Mouse (Mus musculus) layer of hippocampus, postnatal 10 days (tissue): ENCODE results near the gene Sik3. TPM values are rescaled to one million over a fixed set of nuclear protein-coding genes. Genes with fewer than 3 reads are reported as not detected.
"Not testable (repeated sequence)": the region's sequence is repeated elsewhere in the genome, so short reads cannot be mapped to it uniquely, and the experiment has no call there.

Source experiments
- DNase-seq, 2 experiments: peaks; one replicate each; pipeline ENCODE4 v3.0.0; 2021; ENCODE audit warnings: low spot score in 2 of 2
- total RNA-seq, 2 experiments: library from RNA; stranded (reverse); gene quantifications; 2 replicates each; pipeline ENCODE4 v1.2.3; 2021

Gene Sik3
- total RNA-seq, 2 experiments from 2014 or later = 83.8 to 85.0 TPM

DNA sequence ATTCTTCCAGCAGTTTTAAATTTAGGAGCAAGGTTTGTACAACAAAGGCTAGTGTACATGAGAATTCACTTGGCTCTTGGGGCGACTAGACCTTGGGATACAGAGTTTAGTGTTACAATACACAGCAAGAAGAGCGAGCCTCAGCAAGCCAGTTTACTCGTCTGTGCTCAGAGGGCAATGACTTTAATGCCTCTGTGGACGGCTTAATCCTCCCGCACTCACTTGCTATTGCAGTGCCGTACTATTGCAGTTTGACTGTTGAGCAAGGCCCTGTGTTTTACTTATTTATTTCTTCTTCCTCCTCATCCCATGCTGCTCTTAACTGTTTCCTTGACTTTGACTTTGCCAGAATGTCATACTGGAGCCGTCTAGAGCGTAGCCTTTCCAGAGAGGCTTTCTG is 37.6 kb downstream of the Sik3 start:
- DNase-seq = no peak

DNA sequence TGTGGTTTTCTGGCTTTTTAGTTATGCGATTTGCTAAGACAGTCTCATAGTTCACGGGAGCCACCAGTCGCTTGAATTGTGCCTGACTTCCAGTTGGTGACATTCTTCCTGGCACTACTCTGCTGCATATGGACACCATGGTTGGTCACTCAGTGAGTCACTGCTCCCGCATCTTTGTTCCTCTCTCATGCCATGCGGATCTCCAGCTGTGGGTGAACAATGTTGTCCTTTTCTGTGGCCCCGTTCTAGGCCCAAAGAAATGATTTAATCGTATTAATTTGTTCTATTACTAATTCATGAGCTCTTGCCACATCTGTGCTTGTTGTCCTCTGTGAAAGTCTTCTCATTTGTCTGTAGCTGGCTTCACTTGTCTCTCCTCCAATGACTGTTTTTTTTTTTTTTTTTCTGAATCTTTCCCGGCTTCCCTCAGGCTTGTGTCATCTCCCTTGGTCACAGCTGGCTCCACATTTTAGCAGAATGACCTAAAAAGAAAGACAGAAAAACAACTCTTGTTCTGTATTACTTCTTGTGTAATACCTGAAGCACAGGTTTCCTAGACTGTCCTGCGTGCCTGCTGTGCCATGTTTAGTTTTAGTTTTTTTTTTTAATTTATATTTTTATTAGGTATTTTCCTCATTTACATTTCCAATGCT is 40.5 kb downstream of the Sik3 start:
- no peak for DNase-seq

DNA sequence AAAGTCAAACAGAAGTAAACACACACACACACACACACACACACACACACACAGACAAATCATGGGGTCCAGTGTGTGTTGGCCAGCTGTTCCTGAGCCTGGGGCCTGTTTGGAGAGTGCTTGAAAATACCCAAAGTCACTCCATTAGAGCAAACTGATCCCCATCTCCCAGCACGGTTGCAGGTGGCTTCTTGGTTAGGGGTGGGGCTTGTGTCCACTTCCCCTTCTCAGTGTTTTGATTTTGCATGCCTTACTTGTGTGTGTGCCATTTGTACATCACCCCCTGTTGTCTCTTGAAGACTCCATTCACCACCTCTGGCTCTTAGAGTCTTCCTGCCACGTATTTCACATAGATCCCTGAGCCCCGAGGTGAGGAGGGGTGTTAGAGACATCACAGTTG is 45.4 kb downstream of the Sik3 start:
- no peak for DNase-seq

DNA sequence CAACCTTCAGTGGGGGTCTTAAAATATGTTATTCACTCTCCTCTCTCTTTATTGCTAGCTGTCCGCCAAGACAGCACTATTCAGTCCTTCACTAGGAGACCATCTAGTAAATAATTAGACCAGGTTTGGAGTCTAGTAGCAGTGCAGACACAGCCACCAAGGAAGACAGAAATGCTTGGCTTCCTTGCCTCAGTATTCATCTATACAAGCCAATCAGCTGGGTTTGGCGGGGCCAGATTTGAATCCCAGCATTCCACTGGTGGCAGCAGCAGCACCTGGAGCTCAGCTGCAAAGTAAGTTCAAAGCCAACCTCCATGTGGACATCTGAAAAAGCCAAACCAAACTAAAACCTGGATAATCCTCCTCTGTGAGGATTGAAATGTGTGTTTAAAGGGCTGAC is 47.6 kb downstream of the Sik3 start:
- no peak for DNase-seq

DNA sequence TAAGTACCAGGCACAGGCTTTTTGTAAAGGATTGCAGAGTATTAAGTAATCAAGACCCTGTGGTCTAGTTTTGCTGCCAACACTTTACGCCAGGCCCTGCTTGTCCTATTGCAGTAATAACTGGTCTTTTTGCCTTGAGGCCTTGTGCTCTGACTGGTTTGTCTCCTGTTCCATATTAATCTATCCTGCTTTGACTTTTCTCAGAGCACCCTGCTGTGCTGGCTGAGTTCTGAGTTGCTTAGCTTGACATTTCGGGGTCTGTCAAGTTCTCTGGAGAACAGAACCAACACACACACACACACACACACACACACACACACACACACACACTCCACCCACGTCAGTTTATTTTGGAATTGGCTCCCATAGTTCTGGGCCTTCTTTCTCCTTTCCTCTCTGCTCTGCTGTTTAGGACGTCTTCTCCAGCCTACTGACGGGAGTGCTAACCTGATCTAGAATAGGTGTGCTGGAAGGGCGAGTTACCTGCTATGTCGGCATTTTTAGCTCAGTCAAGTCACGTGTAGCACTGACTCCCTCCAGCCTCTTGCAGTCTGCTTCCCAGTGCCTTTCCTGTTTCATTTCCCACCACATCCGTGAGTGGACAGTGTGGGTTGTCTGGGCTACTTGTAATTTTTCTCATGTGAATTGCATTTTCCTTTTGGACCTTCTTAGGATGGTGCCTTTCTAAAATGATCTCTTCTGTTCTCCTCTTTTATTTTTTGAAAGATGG is 49.2 kb downstream of the Sik3 start:
- DNase-seq = peak; percentile 42 to 50

DNA sequence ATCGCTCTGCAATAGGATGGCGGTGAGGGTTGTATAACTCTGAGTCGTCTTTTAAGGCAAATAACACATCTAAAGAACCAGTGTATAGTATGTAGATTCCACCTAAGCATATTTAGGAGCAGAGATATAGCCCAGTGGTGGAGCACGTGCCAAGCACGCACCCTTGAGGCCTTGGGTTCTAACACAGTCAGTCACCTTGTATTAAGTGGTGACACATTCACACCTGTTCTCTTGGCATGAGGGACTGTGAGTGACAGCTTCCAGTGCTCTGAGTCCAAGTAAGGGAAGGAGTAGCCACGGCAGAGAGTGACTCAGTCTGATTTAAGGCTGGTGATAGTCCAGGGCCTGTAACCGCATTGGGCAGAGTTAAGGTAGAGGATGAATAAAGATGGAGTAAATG is 51.7 kb downstream of the Sik3 start:
- DNase-seq = no peak

DNA sequence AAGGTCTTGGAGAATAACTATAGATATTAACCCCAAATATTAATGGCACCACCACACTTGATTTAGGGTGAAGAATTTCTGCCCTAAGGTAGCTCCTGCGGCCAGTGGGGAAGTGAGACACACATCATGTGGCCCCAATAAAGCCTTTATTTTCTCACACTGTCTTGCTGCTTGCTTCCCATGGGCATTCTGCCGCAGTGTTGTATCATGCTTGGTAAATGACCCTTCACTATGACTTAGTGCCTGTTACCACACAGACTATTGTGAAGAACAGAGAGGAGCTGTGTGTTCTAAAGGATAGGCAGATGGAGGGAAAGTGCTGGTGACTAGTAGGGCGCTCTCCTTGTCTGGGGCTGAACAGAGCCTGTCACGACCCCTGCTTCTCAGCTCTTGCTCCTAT is 54.1 kb downstream of the Sik3 start:
- no peak for DNase-seq

DNA sequence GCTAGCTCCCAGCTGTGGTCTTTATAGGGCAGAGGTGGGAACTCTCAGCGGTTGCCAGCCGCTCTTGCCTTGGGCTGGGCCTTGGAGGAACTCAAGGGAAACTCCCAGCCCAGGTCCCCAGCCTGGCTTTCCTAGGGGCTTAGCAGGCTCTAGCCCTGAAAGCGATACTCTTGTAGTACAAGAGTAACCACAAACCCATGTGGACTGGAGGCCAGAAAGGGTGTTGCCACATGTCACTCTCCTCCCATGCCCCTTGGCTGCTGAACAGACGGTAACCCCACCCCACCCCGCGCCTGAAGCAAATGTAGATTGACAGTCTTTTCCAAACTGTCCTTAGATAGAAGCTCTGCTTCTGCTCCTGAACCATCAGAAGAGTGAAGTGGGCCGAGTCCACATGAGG is 55.1 kb downstream of the Sik3 start:
- DNase-seq = no peak

DNA sequence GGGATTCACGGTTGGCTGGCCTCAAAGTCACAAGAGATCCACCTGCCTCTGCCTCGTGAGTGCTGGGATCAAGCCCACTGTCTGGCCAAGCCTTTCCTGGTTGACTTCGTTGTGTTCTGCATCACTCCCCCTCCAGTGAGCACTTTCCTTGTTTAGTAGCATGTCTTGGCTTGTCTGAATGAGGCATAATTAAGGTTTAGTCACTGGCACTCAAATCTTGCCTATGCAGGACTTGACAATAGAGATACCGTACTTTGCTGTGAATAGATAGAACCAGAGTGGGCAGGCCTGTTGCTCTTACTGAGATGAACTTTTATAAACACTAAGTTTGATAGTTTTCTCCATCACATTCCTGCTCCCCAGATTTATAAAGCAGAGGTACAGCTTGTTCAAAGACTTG is 56.4 kb downstream of the Sik3 start:
- no peak for DNase-seq

DNA sequence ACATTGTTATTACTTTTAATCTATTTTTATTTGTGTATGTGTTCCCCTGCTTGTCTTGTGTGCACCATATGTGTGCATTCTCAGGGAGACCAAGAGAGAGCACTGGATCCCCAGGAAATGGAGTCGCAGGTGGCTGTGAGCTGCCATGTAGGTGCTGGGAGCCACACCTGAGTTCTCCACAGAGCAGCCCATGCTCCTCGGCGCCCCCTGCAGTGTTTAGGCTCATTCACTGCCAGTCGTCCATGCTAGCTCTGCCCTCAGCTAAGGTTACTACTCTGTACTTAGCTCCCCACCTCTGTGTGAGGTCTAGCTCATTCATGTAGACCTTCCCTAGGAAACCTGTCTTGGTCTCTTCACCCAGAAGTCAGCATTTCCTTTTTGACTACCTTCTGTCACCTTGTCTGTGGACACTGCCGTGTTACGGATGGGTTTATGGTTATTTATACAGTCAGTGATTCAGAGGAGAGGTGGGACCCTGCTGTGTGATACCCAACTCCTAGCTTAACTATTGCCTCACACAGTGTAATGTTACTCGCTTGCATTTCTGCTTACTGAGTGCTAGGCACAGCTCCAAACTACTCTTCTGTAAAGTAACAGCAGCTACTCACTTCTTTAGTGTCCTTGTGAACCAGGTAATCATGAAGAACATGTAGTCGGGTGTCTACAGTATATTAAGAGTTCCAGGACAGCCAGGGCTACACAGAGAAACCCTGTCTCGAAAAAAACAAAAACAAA is 59.6 kb downstream of the Sik3 start:
- DNase-seq = no peak

DNA sequence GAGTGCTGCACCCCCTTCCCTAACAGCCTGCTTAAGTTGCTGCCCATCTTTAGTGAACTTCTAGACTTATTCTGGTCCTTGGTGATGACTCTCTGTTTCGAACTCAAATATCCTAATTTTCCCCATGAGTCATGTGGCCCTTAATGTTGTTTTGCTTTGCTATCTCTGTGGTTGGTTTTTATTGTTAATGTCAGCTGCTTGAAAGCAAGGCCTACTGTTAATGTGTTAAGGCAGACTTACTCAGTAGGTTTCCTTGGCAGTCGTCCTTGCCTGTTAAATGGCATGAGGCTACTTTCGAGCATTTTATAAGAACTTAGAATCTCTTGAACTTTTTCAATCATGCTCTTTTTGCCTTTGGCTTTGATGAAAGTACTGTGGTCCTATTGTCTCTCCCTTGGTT is 60.8 kb downstream of the Sik3 start:
- no peak for DNase-seq

DNA sequence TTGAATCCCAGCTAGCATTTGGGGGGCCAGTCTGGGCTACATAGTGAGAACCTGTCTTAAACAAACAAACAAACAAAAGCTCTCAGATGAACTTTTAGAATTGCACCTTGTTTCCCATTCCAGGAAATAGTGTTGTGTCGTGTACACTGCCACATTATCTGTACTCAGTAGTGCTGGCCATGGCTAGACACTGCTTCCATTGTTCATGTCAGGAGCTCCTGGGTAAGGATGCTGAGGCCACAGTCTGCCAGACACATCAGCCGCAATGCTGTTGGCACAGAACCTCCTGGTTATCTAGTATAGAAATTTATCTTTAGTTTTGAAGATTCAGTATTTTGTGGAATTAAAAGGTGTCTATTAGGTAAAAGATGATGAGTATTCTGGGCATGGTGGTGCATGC is 63.0 kb downstream of the Sik3 start:
- DNase-seq = no peak

DNA sequence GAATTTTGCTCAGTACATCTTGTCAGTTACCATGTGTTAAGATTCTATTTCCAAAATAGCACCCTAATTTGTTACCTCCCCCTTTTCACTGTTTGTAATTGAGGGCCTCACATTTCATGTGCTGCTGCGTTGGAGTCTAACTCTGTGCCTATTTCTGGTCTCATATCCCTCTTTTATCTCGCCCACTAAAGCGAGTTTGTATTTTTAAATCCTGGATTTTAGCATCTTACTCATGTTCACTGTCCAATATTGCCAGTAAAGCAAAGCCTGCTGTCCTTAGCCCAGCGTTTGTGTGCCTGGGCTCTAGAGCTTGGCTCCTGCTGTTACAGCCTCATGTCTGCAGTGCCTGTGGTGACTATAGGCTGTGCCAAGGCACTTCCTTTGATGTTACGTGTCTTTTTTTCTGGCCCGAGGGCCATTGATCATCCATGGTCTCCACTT is 69.8 kb downstream of the Sik3 start:
- DNase-seq = no peak

DNA sequence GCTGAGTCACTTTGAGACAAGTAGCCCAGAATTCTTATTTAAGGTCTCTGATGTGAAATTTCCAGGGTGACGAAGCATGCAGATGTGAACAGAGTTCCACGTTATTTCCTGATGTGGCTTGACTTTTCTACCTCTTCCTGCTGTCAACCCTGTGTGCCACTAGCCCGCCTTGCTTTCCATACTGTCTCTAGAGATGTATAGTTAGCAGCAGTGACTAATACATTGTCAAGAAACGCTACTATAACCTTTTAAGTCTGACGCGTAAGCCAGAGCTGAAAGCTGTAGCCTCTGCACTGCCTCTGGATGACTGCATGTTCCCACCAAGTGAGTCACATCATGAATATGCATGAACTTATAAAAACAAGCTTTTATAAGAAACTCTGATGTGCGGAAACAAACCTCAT is 70.9 kb downstream of the Sik3 start:
- no peak for DNase-seq

DNA sequence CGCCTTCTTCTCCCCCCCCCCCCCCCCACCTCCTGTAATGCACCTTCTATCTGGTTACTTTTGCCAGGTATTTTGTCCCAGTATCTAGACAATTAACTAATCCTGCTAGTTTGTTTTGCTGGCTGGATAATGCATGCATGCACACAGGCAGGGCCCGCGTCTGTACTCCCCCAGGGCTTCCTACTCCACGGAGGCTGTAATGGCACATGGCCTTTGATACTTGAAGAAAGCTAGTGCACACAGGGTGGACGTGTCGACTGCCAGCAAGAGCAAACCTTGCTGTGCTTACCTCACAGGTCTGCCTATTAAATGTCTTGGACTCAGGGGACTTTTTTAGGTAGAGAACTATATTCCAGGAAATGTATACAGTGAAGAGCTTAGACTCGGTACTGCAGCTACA is 73.3 kb downstream of the Sik3 start:
- DNase-seq = no peak

DNA sequence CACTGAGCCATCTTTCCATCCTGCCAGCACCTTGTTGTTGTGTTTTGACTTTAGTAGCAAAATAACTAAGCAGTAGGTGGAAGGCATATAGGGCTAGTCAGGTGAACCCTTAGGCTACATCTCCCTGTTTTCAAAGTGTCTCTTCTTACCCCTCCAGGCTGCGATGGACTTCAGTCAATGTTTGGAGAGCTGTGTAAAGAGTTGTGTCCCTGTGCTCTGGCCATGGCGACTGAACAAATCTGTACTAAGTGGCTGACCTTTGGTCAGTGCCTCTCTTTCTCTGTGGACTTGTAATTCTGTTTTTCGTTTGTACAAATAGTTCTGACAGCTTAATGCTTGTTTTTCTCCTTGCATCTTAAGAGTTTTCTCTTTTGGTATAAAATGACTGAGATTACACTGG is 74.2 kb downstream of the Sik3 start:
- no peak for DNase-seq

DNA sequence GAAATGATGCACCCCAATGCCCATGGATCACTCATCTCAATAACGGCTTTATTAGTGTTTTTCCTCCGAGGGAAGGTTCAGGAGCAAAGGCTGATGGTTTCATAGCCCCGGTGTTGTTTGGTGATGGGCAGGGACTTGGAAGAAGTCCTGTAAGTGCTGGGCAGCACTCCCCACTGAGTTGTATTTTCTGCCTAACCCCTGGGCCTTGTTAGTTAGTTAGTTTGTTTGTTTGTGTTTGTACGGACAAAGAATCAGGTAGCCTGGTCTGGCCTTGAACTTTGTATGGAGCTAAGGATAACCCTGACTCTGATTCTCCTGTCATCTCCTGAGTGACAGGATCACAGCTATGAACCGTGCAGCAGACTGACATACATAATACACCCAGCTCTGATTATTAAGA is 74.8 kb downstream of the Sik3 start:
- DNase-seq = no peak

DNA sequence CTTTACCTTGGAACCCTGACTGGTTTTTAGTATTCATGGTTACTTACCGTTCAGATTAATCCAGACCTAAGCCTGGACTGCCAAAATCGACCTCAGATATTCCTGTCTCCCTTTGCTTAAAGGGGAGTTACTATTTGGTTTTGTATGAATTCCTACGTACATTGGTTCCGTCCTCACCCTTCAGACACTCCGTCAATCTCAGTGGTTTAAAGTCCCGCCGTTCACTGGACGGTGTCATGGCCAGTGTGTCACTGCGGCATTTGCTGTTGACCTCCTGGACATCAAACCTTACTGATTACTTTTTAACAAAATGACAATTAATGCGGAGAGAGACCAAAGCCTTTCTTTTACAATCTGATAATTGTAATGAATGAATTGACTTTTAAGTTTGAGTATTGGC is 76.1 kb downstream of the Sik3 start:
- DNase-seq = no peak

DNA sequence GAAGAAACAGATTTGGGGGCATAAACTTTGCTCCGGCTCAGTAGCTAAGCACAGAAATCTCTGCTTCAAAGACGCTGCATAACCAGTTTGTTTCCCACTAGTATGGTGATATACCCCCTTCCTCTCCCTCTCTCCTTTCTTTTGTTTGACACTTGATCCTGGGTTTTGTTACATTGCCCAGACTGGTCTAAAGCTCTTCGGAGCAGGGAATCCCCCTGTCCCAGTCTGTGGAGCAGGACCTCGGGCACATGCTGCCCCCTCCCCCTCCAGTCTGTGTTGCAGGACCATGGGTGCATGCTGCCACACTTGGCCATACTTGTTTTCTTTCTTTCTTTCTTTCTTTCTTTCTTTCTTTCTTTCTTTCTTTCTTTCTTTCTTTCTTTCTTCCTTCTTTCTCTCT is 77.4 kb downstream of the Sik3 start:
- DNase-seq = no peak

DNA sequence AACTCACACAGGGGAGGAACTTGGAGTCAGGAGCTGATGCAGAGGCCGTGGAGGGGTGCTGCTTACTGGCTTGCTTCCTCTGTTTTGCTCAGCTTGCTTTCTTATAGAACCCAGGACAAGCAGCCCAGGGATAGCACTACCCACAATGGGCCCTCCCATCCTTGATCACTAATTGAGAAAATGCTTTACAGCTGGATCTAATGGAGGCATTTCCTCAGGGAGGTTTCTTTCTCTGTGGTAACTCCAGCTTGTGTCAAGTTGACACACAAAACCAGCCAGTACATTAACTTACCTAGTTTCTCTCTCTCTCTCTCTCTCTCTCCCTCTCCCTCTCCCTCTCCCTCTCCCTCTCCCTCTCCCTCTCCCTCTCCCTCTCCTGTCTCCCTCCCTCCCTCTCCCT is 78.5 kb downstream of the Sik3 start:
- not testable (repeated sequence) for DNase-seq

DNA sequence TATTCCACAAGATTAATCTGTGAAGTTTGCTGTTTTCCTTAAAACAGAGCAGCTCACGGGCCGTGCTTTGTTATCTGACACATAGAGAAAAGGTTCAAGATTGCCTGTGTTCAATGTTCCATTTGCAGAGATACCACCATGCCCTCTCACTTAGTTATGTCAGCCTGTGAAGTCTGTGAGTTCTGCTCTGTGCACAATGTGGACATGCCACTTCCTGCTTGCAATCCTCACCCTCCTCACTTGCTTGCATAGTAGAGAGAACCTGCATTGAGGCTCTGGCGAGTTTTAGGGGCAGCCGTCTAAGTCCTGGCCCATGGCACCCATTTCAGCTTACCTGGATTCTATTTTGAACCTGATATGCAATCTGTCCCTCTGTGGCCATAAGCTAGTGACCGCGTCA is 80.0 kb downstream of the Sik3 start:
- DNase-seq = no peak

DNA sequence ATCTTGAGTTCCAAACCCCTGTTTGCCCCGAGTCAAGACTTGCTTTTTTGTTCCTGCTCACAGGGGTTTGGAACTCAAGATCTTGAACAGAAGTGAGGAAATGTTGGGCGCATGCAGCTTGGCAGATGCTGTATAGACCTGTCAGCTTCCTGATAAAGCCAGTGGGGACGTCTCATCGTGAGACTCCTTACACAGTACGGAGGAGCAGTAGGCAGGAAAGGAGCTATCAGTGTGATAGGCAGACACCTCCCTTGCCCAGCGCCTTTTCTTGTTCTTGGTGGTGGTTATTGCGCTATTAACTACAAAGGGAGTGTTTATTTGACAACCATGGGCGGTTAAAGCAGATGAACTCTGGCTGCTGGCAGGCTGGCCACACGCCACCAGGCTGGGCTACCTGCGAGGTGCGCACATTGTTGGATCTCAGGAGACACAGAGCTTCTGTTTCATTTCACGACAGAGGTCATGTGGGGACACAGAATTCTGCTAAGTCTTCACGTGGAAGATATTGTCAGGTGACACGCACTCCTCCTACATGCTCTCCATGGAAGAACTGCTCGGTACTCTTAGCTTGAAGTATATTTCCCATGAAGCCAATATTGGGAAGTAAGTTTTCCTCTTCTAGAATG is 85.9 kb downstream of the Sik3 start:
- DNase-seq = no peak
